Mouse (Mus musculus): ENCODE results near the gene Nsmce1. TPM values are rescaled to one million over a fixed set of nuclear protein-coding genes. Genes with fewer than 3 reads are reported as not detected.

Nsmce1 gene
- polyA plus RNA-seq, 1 experiment from 2014 or later = 105 TPM

- Histone ChIP-seq H3K4me1 (replicated peaks) (no peaks in the 10 kb centered on the region), H3K27me3 (no peaks in the 10 kb centered on the region), H3K4me2 (no peak overlapping the region), H3K9me3 (no peaks in the 10 kb centered on the region), H3K36me3 (no peaks in the 10 kb centered on the region), H3K27ac (replicated peaks) (no peak overlapping the region), H3K9ac (no peak overlapping the region), H3K4me3 (no peak overlapping the region)
- WGBS = 88% methylated on average over 2 of the region's 2 CpGs
- ATAC-seq (ENCODE audit: low read depth) = no peak
Measured at GRCm38 (mm10) chr7:125507279-125507678, 15.9 kb upstream of the Nsmce1 start.

GRCm38 (mm10) chr7:125505568-125505967 is 14.2 kb upstream of the Nsmce1 start:
- ATAC-seq (ENCODE audit: low read depth) = no peak
- Histone ChIP-seq H3K9ac (no peak overlapping the region), H3K27me3 (no peaks in the 10 kb centered on the region), H3K4me1 (replicated peaks) (no peaks in the 10 kb centered on the region), H3K4me2 (no peak overlapping the region), H3K4me3 (no peak overlapping the region), H3K27ac (replicated peaks) (no peak overlapping the region), H3K9me3 (no peaks in the 10 kb centered on the region), H3K36me3 (no peaks in the 10 kb centered on the region)
- 88% methylated on average over 10 of the region's 10 CpGs for WGBS

GRCm38 (mm10) chr7:125504618-125505017 is 13.2 kb upstream of the Nsmce1 start:
- Histone ChIP-seq H3K9me3 (no peaks in the 10 kb centered on the region), H3K4me3 (no peak overlapping the region), H3K4me1 (replicated peaks) (no peaks in the 10 kb centered on the region), H3K4me2 (no peak overlapping the region), H3K9ac (no peak overlapping the region), H3K36me3 (no peaks in the 10 kb centered on the region), H3K27me3 (no peaks in the 10 kb centered on the region), H3K27ac (replicated peaks) (no peak overlapping the region)
- ATAC-seq (ENCODE audit: low read depth) = no peak
- 94% methylated on average over 5 of the region's 5 CpGs for WGBS

GRCm38 (mm10) chr7:125503374-125504092 is 12.1 kb upstream of the Nsmce1 start:
- H3K4me2 ChIP-seq = no peak overlapping the region
- no peak overlapping the region for H3K27ac ChIP-seq (replicated peaks)
- no peak overlapping the region for H3K9ac ChIP-seq
- H3K4me1 ChIP-seq (replicated peaks) = no peaks in the 10 kb centered on the region
- WGBS = 84% methylated on average over 5 of the region's 5 CpGs
- H3K4me3 ChIP-seq = no peak overlapping the region
- no peaks in the 10 kb centered on the region for H3K27me3 ChIP-seq
- no peaks in the 10 kb centered on the region for H3K9me3 ChIP-seq
- no peaks in the 10 kb centered on the region for H3K36me3 ChIP-seq
- ATAC-seq (ENCODE audit: low read depth) = no peak

- Histone ChIP-seq H3K9me3 (no peaks in the 10 kb centered on the region), H3K9ac (no peak overlapping the region)
- no peak for ATAC-seq (ENCODE audit: low read depth)
Measured at GRCm38 (mm10) chr7:125500879-125501278, 9.5 kb upstream of the Nsmce1 start.

GRCm38 (mm10) chr7:125499927-125500868 is 8.8 kb upstream of the Nsmce1 start:
- Histone ChIP-seq H3K9ac (no peak overlapping the region), H3K27ac (replicated peaks) (no peak overlapping the region), H3K4me3 (no peak overlapping the region), H3K27me3 (no peaks in the 10 kb centered on the region), H3K9me3 (no peaks in the 10 kb centered on the region), H3K4me1 (replicated peaks) (no peaks in the 10 kb centered on the region), H3K36me3 (no peaks in the 10 kb centered on the region), H3K4me2 (no peak overlapping the region)
- WGBS = 76% methylated on average over 13 of the region's 13 CpGs
- no peak for ATAC-seq (ENCODE audit: low read depth)

More at GRCm38 (mm10) chr7:125500879-125501278, 9.5 kb upstream of the Nsmce1 start:
- Histone ChIP-seq H3K4me1 (replicated peaks) (no peaks in the 10 kb centered on the region), H3K36me3 (no peaks in the 10 kb centered on the region), H3K4me2 (no peak overlapping the region), H3K27ac (replicated peaks) (no peak overlapping the region), H3K4me3 (no peak overlapping the region), H3K27me3 (no peaks in the 10 kb centered on the region)
- WGBS = 95% methylated on average over 7 of the region's 7 CpGs

- no peak overlapping the region for H3K4me3 ChIP-seq
- no peaks in the 10 kb centered on the region for H3K27me3 ChIP-seq
- WGBS = 80% methylated on average over 6 of the region's 6 CpGs
- no peak for ATAC-seq (ENCODE audit: low read depth)
- no peak overlapping the region for H3K9ac ChIP-seq
- no peak overlapping the region for H3K27ac ChIP-seq (replicated peaks)
- H3K4me2 ChIP-seq = no peak overlapping the region
- H3K4me1 ChIP-seq (replicated peaks) = peaks cover 10% of the 10 kb centered on the region
- H3K9me3 ChIP-seq = no peaks in the 10 kb centered on the region
- no peaks in the 10 kb centered on the region for H3K36me3 ChIP-seq
Measured at GRCm38 (mm10) chr7:125495864-125496440, 4.6 kb upstream of the Nsmce1 start.

- no peak overlapping the region for H3K4me3 ChIP-seq
- peaks cover 29% of the 10 kb centered on the region for H3K4me1 ChIP-seq (replicated peaks)
- 89% methylated on average over 6 of the region's 6 CpGs for WGBS
- no peak overlapping the region for H3K27ac ChIP-seq (replicated peaks)
- no peak for ATAC-seq (ENCODE audit: low read depth)
- no peaks in the 10 kb centered on the region for H3K9me3 ChIP-seq
- no peak overlapping the region for H3K9ac ChIP-seq
- no peaks in the 10 kb centered on the region for H3K36me3 ChIP-seq
- no peaks in the 10 kb centered on the region for H3K27me3 ChIP-seq
- no peak overlapping the region for H3K4me2 ChIP-seq
Measured at GRCm38 (mm10) chr7:125492551-125492950, 1.2 kb upstream of the Nsmce1 start.

- H3K27ac ChIP-seq (replicated peaks) = peak overlapping the region; percentile 90
- H3K4me1 ChIP-seq (replicated peaks) = peaks cover 29% of the 10 kb centered on the region
- H3K27me3 ChIP-seq = no peaks in the 10 kb centered on the region
- H3K4me3 ChIP-seq = peak overlapping the region; percentile 66
- peak; percentile 48 for ATAC-seq (ENCODE audit: low read depth)
- H3K36me3 ChIP-seq = no peaks in the 10 kb centered on the region
- no peaks in the 10 kb centered on the region for H3K9me3 ChIP-seq
- peak overlapping the region; percentile 83 for H3K9ac ChIP-seq
- WGBS = 25% methylated on average over 12 of the region's 12 CpGs
- H3K4me2 ChIP-seq = peak overlapping the region; percentile 78
Measured at GRCm38 (mm10) chr7:125491760-125492159, 364 bp upstream of the Nsmce1 start.

GRCm38 (mm10) chr7:125489636-125490035 is 1.8 kb downstream of the Nsmce1 start:
- peaks cover 29% of the 10 kb centered on the region for H3K4me1 ChIP-seq (replicated peaks)
- H3K9ac ChIP-seq = peak overlapping the region; percentile 26; the same call in 1 of the 2 replicates
- H3K9me3 ChIP-seq = no peaks in the 10 kb centered on the region
- no peak overlapping the region for H3K4me3 ChIP-seq
- no peak overlapping the region for H3K27ac ChIP-seq (replicated peaks)
- H3K4me2 ChIP-seq = no peak overlapping the region
- 87% methylated on average over 2 of the region's 2 CpGs for WGBS
- no peaks in the 10 kb centered on the region for H3K27me3 ChIP-seq
- ATAC-seq (ENCODE audit: low read depth) = no peak
- peaks cover 19% of the 10 kb centered on the region for H3K36me3 ChIP-seq

GRCm38 (mm10) chr7:125488706-125489105 is 2.7 kb downstream of the Nsmce1 start:
- no peak overlapping the region for H3K4me2 ChIP-seq

GRCm38 (mm10) chr7:125487126-125487525 is 4.3 kb downstream of the Nsmce1 start:
- Histone ChIP-seq H3K4me1 (replicated peaks) (peaks cover 24% of the 10 kb centered on the region), H3K9me3 (no peaks in the 10 kb centered on the region), H3K9ac (no peak overlapping the region), H3K36me3 (peaks cover 40% of the 10 kb centered on the region), H3K27ac (replicated peaks) (no peak overlapping the region), H3K4me2 (no peak overlapping the region), H3K4me3 (no peak overlapping the region), H3K27me3 (no peaks in the 10 kb centered on the region)
- no peak for ATAC-seq (ENCODE audit: low read depth)
- WGBS = 86% methylated on average over 10 of the region's 10 CpGs

More at GRCm38 (mm10) chr7:125488706-125489105, 2.7 kb downstream of the Nsmce1 start:
- Histone ChIP-seq H3K27me3 (no peaks in the 10 kb centered on the region), H3K9ac (peak overlapping the region; percentile 43), H3K4me1 (replicated peaks) (peaks cover 29% of the 10 kb centered on the region), H3K36me3 (peaks cover 28% of the 10 kb centered on the region), H3K4me3 (no peak overlapping the region), H3K27ac (replicated peaks) (peak overlapping the region; percentile 38; the same call in 1 of the 2 replicates), H3K9me3 (no peaks in the 10 kb centered on the region)
- WGBS = 82% methylated on average over 6 of the region's 6 CpGs
- ATAC-seq (ENCODE audit: low read depth) = no peak

Data from neural tube, embryonic 13.5 days (tissue).